Mouse (Mus musculus) stomach, postnatal 0 days (tissue): Measurements from ENCODE around the gene Mapk8ip1.

Experiments used
- CTCF ChIP-seq: IDR thresholded peaks from 2 replicates; pipeline ENCODE4 v1.5.1; 2016; ENCODE audit warnings: antibody characterized with exemption, low read depth, mild to moderate bottlenecking, moderate library complexity
- EP300 ChIP-seq: optimal IDR thresholded peaks from 2 replicates; pipeline ENCODE3; 2016; ENCODE audit warnings: antibody characterized with exemption

GRCm38 (mm10) chr2:92384101-92384500 is 17.0 kb downstream of the Mapk8ip1 start:
- TF ChIP-seq CTCF = no peak
- no peak for TF ChIP-seq EP300
